Mouse (Mus musculus): Measurements from ENCODE around the gene Ostm1.

The Ostm1 gene

GRCm38 (mm10) chr10:42583157-42583872 lies at the start of gene Ostm1, which contains the start of gene Nr2e1:
Gene Ostm1, plus strand, starts transcription at chr10:42583822.
Gene Nr2e1, minus strand, starts transcription at chr10:42583632.
- DNase-seq: no peak

- no peak for DNase-seq
Observed at GRCm38 (mm10) chr10:42533836-42534453, 49.7 kb upstream of the Ostm1 start.

- DNase-seq: no peak
Observed at GRCm38 (mm10) chr10:42537571-42538316, 45.9 kb upstream of the Ostm1 start.

- DNase-seq: no peak
Observed at GRCm38 (mm10) chr10:42545707-42546503, 37.7 kb upstream of the Ostm1 start.

- no peak for DNase-seq
Observed at GRCm38 (mm10) chr10:42546507-42546906, 37.1 kb upstream of the Ostm1 start.

- DNase-seq: no peak
Observed at GRCm38 (mm10) chr10:42559581-42560200, 23.9 kb upstream of the Ostm1 start.

- DNase-seq: no peak
Observed at GRCm38 (mm10) chr10:42562272-42562671, 21.4 kb upstream of the Ostm1 start.

GRCm38 (mm10) chr10:42572567-42572966 lies 11.1 kb upstream of the Ostm1 start:
- DNase-seq: no peak

- DNase-seq: no peak
Observed at GRCm38 (mm10) chr10:42572971-42573370, 10.7 kb upstream of the Ostm1 start.

- DNase-seq: no peak
Observed at GRCm38 (mm10) chr10:42574639-42575038, 9.0 kb upstream of the Ostm1 start.

- DNase-seq: no peak
Observed at GRCm38 (mm10) chr10:42577525-42578280, 5.9 kb upstream of the Ostm1 start.

- DNase-seq: no peak
Observed at GRCm38 (mm10) chr10:42578281-42578675, 5.3 kb upstream of the Ostm1 start.

GRCm38 (mm10) chr10:42578698-42579474 lies 4.7 kb upstream of the Ostm1 start:
- DNase-seq: no peak

GRCm38 (mm10) chr10:42579475-42580130 lies 4.0 kb upstream of the Ostm1 start:
- DNase-seq: no peak

- DNase-seq: no peak
Observed at GRCm38 (mm10) chr10:42580131-42580950, 3.3 kb upstream of the Ostm1 start.

GRCm38 (mm10) chr10:42580951-42581277 lies 2.7 kb upstream of the Ostm1 start:
- DNase-seq: no peak

GRCm38 (mm10) chr10:42581694-42582565 lies 1.7 kb upstream of the Ostm1 start:
- no peak for DNase-seq

GRCm38 (mm10) chr10:42582566-42583110 lies 984 bp upstream of the Ostm1 start:
- no peak for DNase-seq
